Mouse (Mus musculus) G1E (cell line): ENCODE results near the gene Notch4.

Experiments used
- CTCF ChIP-seq: IDR thresholded peaks from 2 replicates; pipeline ENCODE4 v1.5.1; 2012; ENCODE audit warnings: low read depth, low read length, inconsistent platforms, mixed read lengths
- GATA1 ChIP-seq: IDR thresholded peaks from 2 replicates; pipeline ENCODE4 v1.6.1; 2012; ENCODE audit warnings: borderline replicate concordance, low read length, inconsistent platforms, mixed read lengths

DNA sequence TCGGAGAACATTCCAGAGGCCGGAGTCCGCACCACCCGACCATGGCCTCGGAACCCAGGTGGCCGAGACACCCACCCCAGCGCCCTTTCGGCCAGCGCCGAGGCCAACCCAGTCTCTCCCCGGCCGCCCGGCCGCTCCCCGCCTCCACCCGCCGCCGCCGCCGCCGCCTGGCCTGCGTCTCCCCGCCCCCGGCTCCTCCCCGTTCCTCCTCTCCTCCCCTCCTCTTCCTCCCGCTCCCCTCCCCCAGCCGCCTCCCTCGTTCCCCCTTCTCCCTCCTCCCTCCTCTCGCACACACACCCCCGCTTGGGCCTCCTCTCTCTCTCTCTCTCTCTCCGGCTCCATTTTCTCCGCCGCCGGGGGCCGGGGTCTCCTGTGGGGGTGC is 27.9 kb downstream of the Notch4 start:
- no peak for TF ChIP-seq CTCF
- TF ChIP-seq GATA1: no peak
